Mouse (Mus musculus): ENCODE measurements around the gene Gnb5. TPM values are rescaled to one million over a fixed set of nuclear protein-coding genes. Genes with fewer than 3 reads are reported as not detected.

Gene Gnb5
- polyA plus RNA-seq, 1 experiment: 24.0 TPM

DNA sequence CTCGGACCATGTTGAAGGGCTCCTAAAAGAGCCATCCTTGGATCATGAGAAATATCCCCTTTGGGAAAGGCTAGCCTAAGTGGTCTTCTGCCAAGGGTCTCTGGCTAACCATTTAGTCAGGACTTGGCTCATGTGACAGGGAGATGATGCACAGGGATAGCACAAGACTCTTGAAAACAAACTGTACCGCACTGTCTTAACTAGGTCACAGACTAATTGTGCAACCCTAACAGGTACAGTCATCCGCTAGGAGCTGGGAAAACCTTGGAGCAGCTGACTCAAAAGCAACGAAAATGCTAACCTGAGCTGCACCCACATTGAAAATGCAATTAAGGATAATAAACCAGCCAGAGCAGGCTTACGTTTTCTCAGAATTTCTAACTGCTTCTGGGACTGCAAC lies 60.1 kb downstream of the Gnb5 start:
- Histone ChIP-seq H3K27ac (ENCODE audit: insufficient read depth, low read length) (no peak overlapping the region), H3K4me1 (ENCODE audit: control insufficient read depth, insufficient read depth, low read length) (no peaks in the 10 kb centered on the region), H3K4me3 (ENCODE audit: insufficient read depth, low read length) (no peak overlapping the region)
- no peak for TF ChIP-seq POLR2A (IDR thresholded peaks at IDR 0.05; ENCODE audit: low read depth, low read length)
- no peak for TF ChIP-seq CTCF (IDR thresholded peaks at IDR 0.05; ENCODE audit: borderline replicate concordance, insufficient read depth, low read length)

DNA sequence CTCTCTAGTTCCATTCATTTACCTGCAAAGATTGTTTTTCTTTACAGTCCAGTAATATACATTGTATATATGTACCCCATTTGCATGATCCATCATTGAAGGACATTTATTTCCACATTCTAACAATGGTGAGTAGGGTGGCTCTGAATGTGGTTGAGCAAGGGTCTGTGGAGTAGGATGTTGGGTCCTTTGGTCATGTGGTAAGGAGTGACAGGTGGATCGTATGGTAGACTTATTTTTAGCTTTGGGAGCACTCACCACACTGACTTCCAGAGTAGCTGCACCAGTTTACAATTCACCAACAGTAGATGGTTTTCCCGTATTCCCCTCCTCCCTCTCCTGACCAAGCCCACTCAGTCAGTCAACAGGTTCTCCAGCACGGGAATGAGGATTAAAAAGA lies 62.7 kb downstream of the Gnb5 start:
- no peak for TF ChIP-seq CTCF (IDR thresholded peaks at IDR 0.05; ENCODE audit: borderline replicate concordance, insufficient read depth, low read length)
- TF ChIP-seq POLR2A (IDR thresholded peaks at IDR 0.05; ENCODE audit: low read depth, low read length): no peak
- H3K27ac ChIP-seq (ENCODE audit: insufficient read depth, low read length): no peak overlapping the region
- H3K4me3 ChIP-seq (ENCODE audit: insufficient read depth, low read length): no peak overlapping the region
- no peaks in the 10 kb centered on the region for H3K4me1 ChIP-seq (ENCODE audit: control insufficient read depth, insufficient read depth, low read length)

DNA sequence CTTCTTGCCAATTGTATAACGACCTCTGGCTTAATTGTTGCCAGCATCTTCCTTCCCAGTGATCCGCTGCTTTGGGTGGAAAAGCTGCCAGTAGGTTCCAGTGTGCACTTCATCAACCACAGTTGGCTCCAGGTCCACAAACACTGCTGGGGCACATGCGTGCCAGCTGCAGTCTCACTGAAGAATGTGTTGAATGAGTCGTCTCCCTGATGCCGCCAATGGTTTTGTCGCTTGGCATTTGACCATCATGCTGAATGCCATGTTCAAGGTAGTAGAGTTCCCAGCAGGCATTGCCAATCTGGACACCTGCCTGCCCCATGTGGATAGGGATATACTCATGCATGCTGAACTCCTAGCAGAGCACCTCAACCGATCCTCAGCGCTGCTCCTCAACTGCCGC lies 69.5 kb downstream of the Gnb5 start:
- TF ChIP-seq CTCF (IDR thresholded peaks at IDR 0.05; ENCODE audit: borderline replicate concordance, insufficient read depth, low read length) (no peak), POLR2A (IDR thresholded peaks at IDR 0.05; ENCODE audit: low read depth, low read length) (no peak)
- no peak overlapping the region for H3K27ac ChIP-seq (ENCODE audit: insufficient read depth, low read length)
- H3K4me3 ChIP-seq (ENCODE audit: insufficient read depth, low read length): no peak overlapping the region
- H3K4me1 ChIP-seq (ENCODE audit: control insufficient read depth, insufficient read depth, low read length): no peaks in the 10 kb centered on the region

DNA sequence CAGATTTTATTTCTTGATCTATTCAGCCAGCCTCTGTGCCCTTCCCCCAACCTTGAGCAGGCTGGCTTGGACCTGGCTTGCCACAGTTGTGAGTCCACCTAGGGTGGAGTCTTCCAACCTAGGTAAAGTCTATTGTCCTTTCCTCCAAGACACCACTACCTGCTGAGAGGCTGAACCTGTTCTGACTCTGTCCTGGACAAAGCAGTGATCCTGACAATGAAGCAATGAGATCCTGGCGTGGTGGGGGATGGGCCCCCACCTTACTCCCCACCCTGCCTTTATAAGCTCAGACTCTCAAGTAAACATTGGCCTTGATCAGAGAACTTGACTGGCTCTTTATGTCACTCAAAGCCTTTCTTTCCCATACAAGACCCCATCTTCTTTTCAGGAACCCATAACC lies 70.3 kb downstream of the Gnb5 start:
- no peak for TF ChIP-seq POLR2A (IDR thresholded peaks at IDR 0.05; ENCODE audit: low read depth, low read length)
- no peak for TF ChIP-seq CTCF (IDR thresholded peaks at IDR 0.05; ENCODE audit: borderline replicate concordance, insufficient read depth, low read length)

DNA sequence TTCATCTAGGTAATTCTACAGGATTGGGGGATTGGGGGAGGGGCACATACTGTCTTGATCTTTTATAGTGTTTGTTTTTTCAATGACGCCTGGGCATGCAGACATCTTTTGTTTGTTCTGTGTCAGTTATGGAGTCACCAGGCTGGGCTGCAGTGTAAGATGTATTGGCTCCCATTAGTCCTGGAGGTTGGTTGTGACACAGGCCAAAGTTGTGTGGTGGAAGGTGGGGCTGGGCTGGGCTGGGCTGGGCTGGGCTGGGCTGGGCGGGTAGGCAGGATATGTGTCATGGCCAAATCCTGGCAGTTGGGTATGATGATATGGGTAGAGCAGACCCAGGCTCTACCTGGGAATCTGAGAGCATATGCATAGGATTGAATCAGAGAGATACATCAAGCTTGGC lies 72.7 kb downstream of the Gnb5 start:
- no peak overlapping the region for H3K4me3 ChIP-seq (ENCODE audit: insufficient read depth, low read length)

More for the DNA sequence above, 70.3 kb downstream of the Gnb5 start:
- H3K4me3 ChIP-seq (ENCODE audit: insufficient read depth, low read length): no peak overlapping the region
- H3K27ac ChIP-seq (ENCODE audit: insufficient read depth, low read length): no peak overlapping the region
- no peaks in the 10 kb centered on the region for H3K4me1 ChIP-seq (ENCODE audit: control insufficient read depth, insufficient read depth, low read length)

DNA sequence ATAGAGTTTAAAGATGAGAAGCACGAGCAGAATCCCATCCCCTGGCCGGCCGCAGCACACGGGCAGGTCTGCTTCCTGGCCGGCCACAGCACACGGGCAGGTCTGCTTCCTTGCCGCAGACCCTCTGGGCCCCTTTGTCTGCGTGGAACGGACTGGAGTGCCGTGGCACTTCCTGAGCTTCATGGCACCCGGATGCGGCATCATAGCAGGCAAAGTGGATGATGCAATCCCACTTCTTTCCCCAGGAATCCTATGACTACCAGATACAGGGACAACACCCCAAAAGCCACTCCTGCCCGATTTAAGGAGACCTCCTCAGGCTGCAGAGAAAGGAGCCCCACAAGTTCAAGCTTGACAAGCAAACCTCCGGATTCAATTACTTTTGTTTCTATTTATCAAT lies 76.7 kb downstream of the Gnb5 start:
- Histone ChIP-seq H3K4me3 (ENCODE audit: insufficient read depth, low read length) (no peak overlapping the region), H3K27ac (ENCODE audit: insufficient read depth, low read length) (no peak overlapping the region), H3K4me1 (ENCODE audit: control insufficient read depth, insufficient read depth, low read length) (no peaks in the 10 kb centered on the region)
- no peak for TF ChIP-seq POLR2A (IDR thresholded peaks at IDR 0.05; ENCODE audit: low read depth, low read length)
- TF ChIP-seq CTCF (IDR thresholded peaks at IDR 0.05; ENCODE audit: borderline replicate concordance, insufficient read depth, low read length): no peak

More for the DNA sequence above, 72.7 kb downstream of the Gnb5 start:
- Histone ChIP-seq H3K4me1 (ENCODE audit: control insufficient read depth, insufficient read depth, low read length) (no peaks in the 10 kb centered on the region), H3K27ac (ENCODE audit: insufficient read depth, low read length) (no peak overlapping the region)
- no peak for TF ChIP-seq CTCF (IDR thresholded peaks at IDR 0.05; ENCODE audit: borderline replicate concordance, insufficient read depth, low read length)

DNA sequence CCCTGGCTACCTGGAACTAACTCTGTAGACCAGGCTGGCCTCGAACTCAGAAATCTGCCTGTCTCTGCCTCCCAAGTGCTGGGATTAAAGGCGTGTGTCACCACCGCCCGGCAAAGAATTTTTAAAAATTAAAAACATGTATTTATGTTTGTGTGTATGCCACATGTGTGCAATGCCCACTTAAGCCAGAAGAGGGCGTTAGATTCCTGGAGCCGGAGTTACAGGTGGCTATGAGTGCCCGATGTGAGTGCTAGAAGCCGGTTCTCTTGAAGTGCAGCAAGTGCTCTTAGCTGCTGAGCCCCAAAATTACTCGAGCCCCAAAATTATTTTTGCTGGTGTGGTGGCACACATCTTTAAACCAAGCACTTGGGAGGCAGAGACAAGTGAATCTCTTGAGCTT lies 77.7 kb downstream of the Gnb5 start:
- Histone ChIP-seq H3K27ac (ENCODE audit: insufficient read depth, low read length) (no peak overlapping the region), H3K4me1 (ENCODE audit: control insufficient read depth, insufficient read depth, low read length) (no peaks in the 10 kb centered on the region), H3K4me3 (ENCODE audit: insufficient read depth, low read length) (no peak overlapping the region)
- TF ChIP-seq CTCF (IDR thresholded peaks at IDR 0.05; ENCODE audit: borderline replicate concordance, insufficient read depth, low read length) (no peak), POLR2A (IDR thresholded peaks at IDR 0.05; ENCODE audit: low read depth, low read length) (no peak)

DNA sequence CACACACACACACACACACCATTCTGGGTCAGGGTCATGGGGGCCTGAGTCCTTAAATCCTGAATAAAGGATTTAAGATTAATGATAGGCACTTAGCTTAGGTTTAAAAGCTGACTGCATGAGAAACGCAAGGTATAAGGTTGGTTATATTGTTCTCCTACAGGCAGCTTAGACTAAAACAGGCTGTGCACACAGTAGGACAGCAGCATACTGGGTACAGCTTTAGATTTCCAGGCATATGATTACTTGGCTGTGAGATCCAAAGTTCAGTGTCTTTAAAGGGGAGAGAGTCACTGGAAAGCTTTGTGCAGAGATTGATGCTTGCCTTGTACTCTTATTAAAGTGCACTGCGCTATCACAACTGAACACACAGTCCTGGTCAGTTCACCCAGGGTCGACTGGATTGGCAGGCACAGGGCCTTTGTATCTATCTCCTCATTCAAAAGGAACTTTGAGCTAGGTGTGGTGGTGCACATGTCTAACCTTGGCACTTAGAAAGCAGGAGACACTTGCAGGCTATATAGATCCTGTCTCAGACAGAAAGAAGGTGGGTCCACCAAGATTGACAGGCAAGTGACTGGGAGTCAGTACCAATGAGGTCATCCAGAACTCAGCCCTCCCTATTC lies 78.4 kb downstream of the Gnb5 start:
- TF ChIP-seq POLR2A (IDR thresholded peaks at IDR 0.05; ENCODE audit: low read depth, low read length): no peak
- no peak for TF ChIP-seq CTCF (IDR thresholded peaks at IDR 0.05; ENCODE audit: borderline replicate concordance, insufficient read depth, low read length)
- H3K4me1 ChIP-seq (ENCODE audit: control insufficient read depth, insufficient read depth, low read length): no peaks in the 10 kb centered on the region
- H3K27ac ChIP-seq (ENCODE audit: insufficient read depth, low read length): no peak overlapping the region
- no peak overlapping the region for H3K4me3 ChIP-seq (ENCODE audit: insufficient read depth, low read length)

DNA sequence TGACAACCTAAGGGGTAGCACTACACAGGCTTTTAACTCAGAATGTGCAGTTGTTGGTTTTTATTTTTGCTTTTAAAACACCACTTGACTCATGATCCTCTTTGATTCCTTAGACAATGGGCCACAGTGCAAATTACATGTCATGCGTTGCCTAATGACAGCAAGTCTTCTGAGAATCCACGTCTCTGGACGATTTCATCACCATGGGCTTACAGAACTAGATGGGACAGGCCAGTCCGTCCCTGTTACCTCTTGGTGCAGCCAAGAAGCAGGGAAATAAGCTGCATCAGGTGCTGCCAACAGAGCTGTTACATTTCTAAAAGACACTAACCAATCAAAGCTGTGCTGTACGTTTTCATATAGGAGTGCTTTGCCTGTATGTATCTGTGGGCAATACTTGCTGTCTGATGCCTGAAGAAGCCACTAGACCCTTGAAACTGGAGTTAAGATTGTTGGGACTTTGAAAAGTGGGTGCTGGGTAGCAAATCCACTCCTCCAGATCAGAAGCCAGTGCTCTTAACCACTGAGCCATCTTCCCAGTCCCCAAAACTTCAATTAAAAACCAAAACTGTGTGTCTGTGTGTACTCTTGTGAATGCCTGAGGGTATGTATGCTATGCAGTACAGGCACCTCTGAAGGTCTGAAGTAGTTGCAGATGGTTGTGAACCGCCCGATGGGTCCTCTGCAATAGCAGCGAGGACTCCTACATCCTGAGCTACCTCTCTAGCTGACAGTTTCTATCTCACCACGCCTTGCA lies 79.3 kb downstream of the Gnb5 start:
- no peak overlapping the region for H3K27ac ChIP-seq (ENCODE audit: insufficient read depth, low read length)
- H3K4me1 ChIP-seq (ENCODE audit: control insufficient read depth, insufficient read depth, low read length): no peaks in the 10 kb centered on the region
- H3K4me3 ChIP-seq (ENCODE audit: insufficient read depth, low read length): no peak overlapping the region
- no peak for TF ChIP-seq POLR2A (IDR thresholded peaks at IDR 0.05; ENCODE audit: low read depth, low read length)
- no peak for TF ChIP-seq CTCF (IDR thresholded peaks at IDR 0.05; ENCODE audit: borderline replicate concordance, insufficient read depth, low read length)

DNA sequence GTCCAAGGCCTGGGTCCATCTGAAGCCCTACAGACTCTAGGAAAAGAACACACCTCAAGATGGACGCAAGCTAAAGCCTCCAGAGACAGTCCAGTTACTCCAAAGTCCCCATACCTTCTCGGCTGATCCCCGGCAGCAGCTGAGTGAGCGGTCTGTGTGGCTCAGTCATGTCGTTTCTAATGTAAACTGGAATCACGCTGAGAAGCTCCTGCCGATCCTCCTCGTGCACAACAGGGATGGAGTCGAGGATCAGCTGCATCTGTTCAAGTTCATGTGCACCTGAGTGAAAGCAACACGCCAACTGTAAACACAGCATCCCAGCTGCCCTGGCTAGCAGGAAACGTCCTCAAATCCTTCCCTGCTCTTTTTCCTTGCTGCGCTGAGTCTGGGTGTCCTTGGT lies 87.2 kb downstream of the Gnb5 start:
- Histone ChIP-seq H3K4me3 (ENCODE audit: insufficient read depth, low read length) (no peak overlapping the region), H3K27ac (ENCODE audit: insufficient read depth, low read length) (no peak overlapping the region), H3K4me1 (ENCODE audit: control insufficient read depth, insufficient read depth, low read length) (no peaks in the 10 kb centered on the region)
- TF ChIP-seq CTCF (IDR thresholded peaks at IDR 0.05; ENCODE audit: borderline replicate concordance, insufficient read depth, low read length) (no peak), POLR2A (IDR thresholded peaks at IDR 0.05; ENCODE audit: low read depth, low read length) (no peak)

Other genes starting within 250 kb of the Gnb5 start
- gene Myo5a, start 235.3 kb upstream of the Gnb5 start, polyA plus RNA-seq (2011; ENCODE audit: insufficient read length, low read depth, missing spikeins): 103 and 123 TPM in 2 replicates
- 0.99 and 1.9 TPM in 2 replicates for gene Myo5c, start 74.3 kb upstream of the Gnb5 start, polyA plus RNA-seq (2011; ENCODE audit: insufficient read length, low read depth, missing spikeins)
- gene Bcl2l10, start 41.5 kb downstream of the Gnb5 start, polyA plus RNA-seq (2011; ENCODE audit: insufficient read length, low read depth, missing spikeins): not detected in 2 replicates
- gene Mapk6, start 103.7 kb downstream of the Gnb5 start, polyA plus RNA-seq (2011; ENCODE audit: insufficient read length, low read depth, missing spikeins): 107 and 120 TPM in 2 replicates
- gene Leo1, start 135.2 kb downstream of the Gnb5 start, polyA plus RNA-seq (2011; ENCODE audit: insufficient read length, low read depth, missing spikeins): 29.6 and 30.6 TPM in 2 replicates